Mouse (Mus musculus) embryonic facial prominence, embryonic 12.5 days (tissue): ENCODE results near the gene Xpnpep1. TPM values are rescaled to one million over a fixed set of nuclear protein-coding genes. Genes with fewer than 3 reads are reported as not detected.

ENCODE experiments used
- ATAC-seq: fragments of 200-750 bp; cut with Nextera tagmentation; 2 replicates; pipeline ENCODE4 v1.8.0; 2017; ENCODE audit not compliant: insufficient number of reproducible peaks, insufficient read depth, low FRiP score, low TSS enrichment
- H3K27ac ChIP-seq: fragments of 300-500 bp; sonication (generic); 2 replicates; pipeline ENCODE4 v1.5.1; 2016; ENCODE audit warnings: mild to moderate bottlenecking
- H3K27me3 ChIP-seq: fragments of 300-500 bp; sonication (generic); 2 replicates; pipeline ENCODE4 v1.6.1; 2016; ENCODE audit warnings: mild to moderate bottlenecking, moderate library complexity
- H3K36me3 ChIP-seq: fragments of 300-500 bp; sonication (generic); 2 replicates; pipeline ENCODE4 v1.6.1; 2016; ENCODE audit warnings: mild to moderate bottlenecking
- H3K4me1 ChIP-seq: fragments of 300-500 bp; sonication (generic); 2 replicates; pipeline ENCODE4 v1.6.1; 2016
- H3K4me2 ChIP-seq: fragments of 300-500 bp; sonication (generic); replicated peaks from 2 replicates; pipeline ENCODE4 v1.6.1; 2016; ENCODE audit warnings: mild to moderate bottlenecking, moderate library complexity
- H3K4me3 ChIP-seq: fragments of 300-500 bp; sonication (generic); 2 replicates; pipeline ENCODE4 v1.5.1; 2016; ENCODE audit warnings: mild to moderate bottlenecking
- H3K9ac ChIP-seq: fragments of 300-500 bp; sonication (generic); 2 replicates; pipeline ENCODE4 v1.6.1; 2016; ENCODE audit warnings: mild to moderate bottlenecking, moderate library complexity
- H3K9me3 ChIP-seq: fragments of 300-500 bp; sonication (generic); 2 replicates; pipeline ENCODE4 v1.6.1; 2016; ENCODE audit warnings: mild to moderate bottlenecking, moderate library complexity
- WGBS: fragments of 180-500 bp; shearing (Covaris S2); methylation state at CpG from one replicate; pipeline ENCODE4 v1.1.7; 2016; 5-methylcytosine and 5-hydroxymethylcytosine counted together
- polyA plus RNA-seq: library from polyadenylated mRNA; unstranded; fragments of >200 nt; fragmentation: Nextera tagmentation; extraction: Ambion mirVana; gene quantifications from 2 replicates; pipeline ENCODE4 v1.2.1, GENCODE M21; 2016

Gene Xpnpep1
- polyA plus RNA-seq, 1 experiment from 2014 or later, result 167 TPM

GRCm38 (mm10) chr19:53064292-53064971 is 24.4 kb upstream of the Xpnpep1 start:
- Histone ChIP-seq H3K36me3 (no peaks in the 10 kb centered on the region), H3K9me3 (no peaks in the 10 kb centered on the region), H3K4me3 (no peak overlapping the region), H3K9ac (no peak overlapping the region), H3K27me3 (no peaks in the 10 kb centered on the region), H3K4me2 (no peak overlapping the region; the same call in 1 of the 2 replicates), H3K4me1 (peaks cover 32% of the 10 kb centered on the region; the same call in 1 of the 2 replicates), H3K27ac (peak overlapping the region; percentile 41; the same call in 1 of the 2 replicates)
- 30% methylated on average over 12 of the region's 12 CpGs for WGBS
- peak; percentile 70; the same call in 1 of the 2 replicates for ATAC-seq

GRCm38 (mm10) chr19:53062046-53062445 is 22.0 kb upstream of the Xpnpep1 start:
- peaks cover 43% of the 10 kb centered on the region for H3K4me1 ChIP-seq
- H3K27me3 ChIP-seq, result no peaks in the 10 kb centered on the region
- ATAC-seq, result no peak
- no peak overlapping the region for H3K4me3 ChIP-seq
- no peaks in the 10 kb centered on the region for H3K36me3 ChIP-seq
- H3K9me3 ChIP-seq, result no peaks in the 10 kb centered on the region
- H3K27ac ChIP-seq, result no peak overlapping the region
- WGBS, result 57% methylated on average over 3 of the region's 3 CpGs
- no peak overlapping the region for H3K9ac ChIP-seq
- no peak overlapping the region for H3K4me2 ChIP-seq

- Histone ChIP-seq H3K36me3 (no peaks in the 10 kb centered on the region), H3K4me3 (no peak overlapping the region), H3K9ac (no peak overlapping the region), H3K4me1 (peaks cover 24% of the 10 kb centered on the region), H3K9me3 (no peaks in the 10 kb centered on the region), H3K27me3 (no peaks in the 10 kb centered on the region), H3K4me2 (no peak overlapping the region), H3K27ac (peak overlapping the region; percentile 65; the same call in 1 of the 2 replicates)
- no peak for ATAC-seq
- WGBS, result 83% methylated on average over 16 of the region's 16 CpGs
Observed at GRCm38 (mm10) chr19:53059344-53060111, 19.5 kb upstream of the Xpnpep1 start.

DNA sequence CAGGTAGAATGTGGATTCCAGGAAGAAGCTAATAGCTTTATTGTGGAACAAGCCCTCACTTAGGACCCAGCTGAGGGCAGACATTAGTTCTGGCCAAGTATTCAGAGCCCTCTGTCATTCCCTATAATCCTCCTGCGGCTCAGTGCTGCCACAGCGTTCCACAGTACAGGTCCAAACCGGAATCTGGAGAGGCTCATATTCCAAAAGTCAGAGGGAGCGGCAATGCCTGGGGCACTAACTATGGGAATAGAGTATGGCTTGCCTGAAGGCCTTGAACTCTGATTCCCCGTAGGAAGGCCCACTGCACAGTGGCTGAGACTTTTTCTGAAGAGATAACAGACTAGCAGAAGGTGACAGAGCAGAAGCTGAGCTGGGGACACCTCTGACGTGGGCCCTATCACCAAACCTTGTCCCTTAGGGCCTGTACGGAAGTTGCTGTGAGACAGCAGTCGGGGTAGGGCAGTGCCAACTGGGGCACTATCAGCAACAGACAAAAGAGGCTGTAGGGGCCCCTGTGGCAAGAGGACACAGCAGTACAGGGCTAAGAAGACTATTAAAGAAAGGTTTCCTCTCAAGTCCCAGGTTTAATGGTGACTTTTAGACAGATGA is 18.8 kb upstream of the Xpnpep1 start:
- 0 out of 2 replicates have a peak, but pooled peaks have one; percentile 73 for ATAC-seq
- peak overlapping the region; percentile 65; the same call in 1 of the 2 replicates for H3K27ac ChIP-seq
- peaks cover 19% of the 10 kb centered on the region for H3K4me1 ChIP-seq
- H3K27me3 ChIP-seq, result no peaks in the 10 kb centered on the region
- WGBS, result 59% methylated on average over 8 of the region's 8 CpGs
- H3K36me3 ChIP-seq, result no peaks in the 10 kb centered on the region
- no peak overlapping the region for H3K4me3 ChIP-seq
- H3K4me2 ChIP-seq, result no peak overlapping the region
- H3K9me3 ChIP-seq, result no peaks in the 10 kb centered on the region
- no peak overlapping the region for H3K9ac ChIP-seq

- Histone ChIP-seq H3K4me1 (peaks cover 14% of the 10 kb centered on the region), H3K27me3 (no peaks in the 10 kb centered on the region), H3K4me2 (no peak overlapping the region), H3K9me3 (no peaks in the 10 kb centered on the region), H3K9ac (no peak overlapping the region), H3K27ac (peak overlapping the region; percentile 65; the same call in 1 of the 2 replicates), H3K36me3 (no peaks in the 10 kb centered on the region), H3K4me3 (no peak overlapping the region)
- WGBS, result 71% methylated on average over 16 of the region's 16 CpGs
- 0 out of 2 replicates have a peak, but pooled peaks have one; percentile 17 for ATAC-seq
Observed at GRCm38 (mm10) chr19:53057980-53058725, 18.1 kb upstream of the Xpnpep1 start.

DNA sequence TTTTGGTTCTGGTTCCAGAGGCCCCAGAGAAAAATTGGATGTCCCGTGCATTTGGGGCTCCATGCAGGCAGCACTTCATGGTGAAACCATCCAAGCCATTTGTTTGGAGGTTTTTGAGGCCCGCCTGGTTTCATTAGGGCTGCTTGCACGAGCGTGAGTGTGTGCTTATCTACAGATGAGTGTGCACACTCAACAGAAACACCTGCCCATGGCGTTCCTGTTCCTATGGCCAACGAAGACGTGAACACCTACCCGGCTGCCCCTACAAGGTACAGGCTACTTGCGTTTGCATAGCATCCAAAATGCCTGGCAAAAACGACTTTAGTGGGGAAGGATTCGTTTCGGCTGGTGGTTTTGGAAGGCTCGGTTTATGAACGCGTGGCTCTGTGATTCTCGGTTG is 13.3 kb upstream of the Xpnpep1 start:
- Histone ChIP-seq H3K9me3 (no peaks in the 10 kb centered on the region), H3K4me1 (peaks cover 7% of the 10 kb centered on the region), H3K27me3 (no peaks in the 10 kb centered on the region), H3K36me3 (no peaks in the 10 kb centered on the region), H3K4me3 (no peak overlapping the region), H3K27ac (no peak overlapping the region), H3K4me2 (no peak overlapping the region), H3K9ac (no peak overlapping the region)
- ATAC-seq, result no peak
- WGBS, result 92% methylated on average over 16 of the region's 16 CpGs

DNA sequence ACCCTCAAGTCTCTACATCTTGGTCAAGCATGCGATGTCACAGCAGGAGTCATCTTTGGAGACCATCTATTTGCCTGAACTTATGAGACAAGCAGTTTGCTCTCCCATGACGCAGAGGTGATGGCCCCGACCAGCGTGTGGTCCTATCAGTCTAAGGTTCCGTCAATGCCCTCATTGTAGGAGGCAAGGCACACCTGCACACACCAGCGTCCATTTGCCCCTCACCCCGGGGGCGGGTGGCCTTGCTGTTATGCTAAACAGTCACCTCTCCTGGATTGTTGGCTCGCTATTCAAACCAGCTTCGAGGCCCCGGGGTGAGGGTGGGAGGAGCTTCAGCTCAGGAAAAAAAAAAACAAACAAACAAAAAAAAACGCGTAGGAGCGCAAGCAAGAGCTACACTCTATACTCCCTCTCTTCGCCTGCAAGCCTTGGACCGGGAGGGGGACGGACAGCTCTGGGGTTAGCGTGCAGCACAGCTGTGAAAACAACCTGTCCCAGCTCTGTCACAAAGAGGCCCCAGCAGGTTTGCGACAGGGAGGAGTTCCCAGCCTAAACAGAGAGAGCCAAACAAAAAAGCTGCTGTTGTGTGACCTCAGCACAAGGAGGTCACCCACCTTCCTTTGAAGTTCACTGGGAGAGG is 12.1 kb upstream of the Xpnpep1 start:
- 0 out of 2 replicates have a peak overlapping the region, but pooled peaks have one; percentile 22 for H3K4me2 ChIP-seq
- no peak overlapping the region for H3K9ac ChIP-seq
- peaks cover 3% of the 10 kb centered on the region; the same call in 1 of the 2 replicates for H3K4me1 ChIP-seq
- no peaks in the 10 kb centered on the region for H3K27me3 ChIP-seq
- no peaks in the 10 kb centered on the region for H3K9me3 ChIP-seq
- H3K36me3 ChIP-seq, result no peaks in the 10 kb centered on the region
- WGBS, result 19% methylated on average over 19 of the region's 19 CpGs
- no peak for ATAC-seq
- H3K4me3 ChIP-seq, result no peak overlapping the region
- H3K27ac ChIP-seq, result no peak overlapping the region

- no peak overlapping the region for H3K4me2 ChIP-seq
- no peak overlapping the region for H3K4me3 ChIP-seq
- H3K27ac ChIP-seq, result peak overlapping the region; percentile 12; the same call in 1 of the 2 replicates
- H3K4me1 ChIP-seq, result peaks cover 3% of the 10 kb centered on the region; the same call in 1 of the 2 replicates
- no peak for ATAC-seq
- H3K9ac ChIP-seq, result no peak overlapping the region
- H3K36me3 ChIP-seq, result no peaks in the 10 kb centered on the region
- no peaks in the 10 kb centered on the region for H3K27me3 ChIP-seq
- WGBS, result 74% methylated on average over 18 of the region's 18 CpGs
- H3K9me3 ChIP-seq, result no peaks in the 10 kb centered on the region
Observed at GRCm38 (mm10) chr19:53051288-53051985, 11.4 kb upstream of the Xpnpep1 start.

DNA sequence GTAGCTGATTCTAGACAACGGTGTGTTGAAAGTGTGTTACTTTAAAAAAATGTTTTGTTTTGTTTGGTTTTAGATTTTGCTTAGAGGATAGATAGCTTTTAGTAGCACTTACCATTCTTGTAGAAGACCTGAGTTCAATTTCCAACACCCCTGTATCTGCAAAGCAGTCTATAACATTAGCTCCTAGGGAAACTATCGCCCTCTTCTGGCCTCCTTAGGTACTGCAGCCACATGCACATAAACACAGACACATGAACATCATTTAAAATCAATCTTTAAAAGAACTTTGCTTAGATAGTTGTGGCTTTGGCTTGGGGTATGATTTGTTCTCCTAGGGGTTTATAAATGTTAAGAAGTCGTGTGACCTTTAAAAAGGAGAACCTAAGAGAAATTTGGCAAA is 10.1 kb upstream of the Xpnpep1 start:
- no peaks in the 10 kb centered on the region for H3K36me3 ChIP-seq
- no peak overlapping the region for H3K4me3 ChIP-seq
- H3K4me1 ChIP-seq, result peaks cover 3% of the 10 kb centered on the region; the same call in 1 of the 2 replicates
- H3K9ac ChIP-seq, result no peak overlapping the region
- H3K27me3 ChIP-seq, result no peaks in the 10 kb centered on the region
- H3K4me2 ChIP-seq, result no peak overlapping the region
- no peak overlapping the region for H3K27ac ChIP-seq
- H3K9me3 ChIP-seq, result no peaks in the 10 kb centered on the region
- no peak for ATAC-seq
- 78% methylated on average over 3 of the region's 3 CpGs for WGBS

GRCm38 (mm10) chr19:53047208-53047607 is 7.2 kb upstream of the Xpnpep1 start:
- Histone ChIP-seq H3K4me3 (no peak overlapping the region), H3K27ac (no peak overlapping the region), H3K27me3 (no peaks in the 10 kb centered on the region), H3K9ac (no peak overlapping the region), H3K9me3 (no peaks in the 10 kb centered on the region), H3K36me3 (no peaks in the 10 kb centered on the region), H3K4me1 (peaks cover 3% of the 10 kb centered on the region; the same call in 1 of the 2 replicates), H3K4me2 (no peak overlapping the region)
- 49% methylated on average over 5 of the region's 5 CpGs for WGBS
- ATAC-seq, result no peak
